Mouse (Mus musculus): ENCODE measurements around the gene Rgs19. TPM values are rescaled to one million over a fixed set of nuclear protein-coding genes. Genes with fewer than 3 reads are reported as not detected.

Gene Rgs19
- polyA plus RNA-seq, 1 experiment from 2014 or later: 20.0 TPM

DNA sequence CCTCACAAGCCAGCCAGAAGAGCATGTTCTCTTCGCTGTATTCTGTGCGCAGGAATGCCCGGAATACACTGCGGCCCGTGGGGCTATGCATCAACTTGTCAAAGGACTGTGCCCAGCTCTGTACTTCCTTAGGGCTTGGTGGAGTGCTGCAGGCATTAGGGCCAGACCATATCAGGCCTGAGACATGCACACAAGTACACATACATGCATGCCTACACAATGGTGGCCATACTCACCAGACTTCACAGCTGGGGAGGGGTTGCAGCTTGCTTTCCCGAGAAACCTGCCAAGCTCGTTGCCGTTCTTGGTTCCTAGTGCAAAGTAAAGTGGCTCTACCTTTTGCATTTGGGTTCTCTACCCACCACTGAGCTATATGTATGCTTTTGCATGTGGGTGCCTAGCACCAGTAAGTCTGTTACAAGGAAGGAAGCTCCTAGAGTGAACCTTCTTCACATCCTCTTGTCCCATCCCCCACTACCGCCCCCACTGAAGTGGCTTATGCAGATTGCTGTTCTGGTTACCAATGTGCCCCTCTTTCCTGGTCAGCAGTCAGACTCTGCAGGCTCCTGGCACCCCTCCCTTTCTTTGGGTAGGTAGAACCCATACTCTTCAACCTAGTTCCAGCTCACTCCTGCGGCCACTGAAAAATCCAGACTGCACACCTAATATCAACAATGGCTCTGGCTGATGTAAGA, 4.2 kb downstream of the Rgs19 start:
- peaks cover 2% of the 10 kb centered on the region; the same call in 1 of the 2 replicates for H3K4me1 ChIP-seq (replicated peaks; ENCODE audit: control insufficient read depth, insufficient read depth)
- TF ChIP-seq CTCF (IDR thresholded peaks at IDR 0.05; ENCODE audit: low read depth) (no peak), EP300 (optimal IDR thresholded peaks at IDR 0.05) (no peak)
- 0 out of 2 replicates have a peak, but pooled peaks cover 3% of the 10 kb centered on the region for H3K36me3 ChIP-seq (ENCODE audit: control insufficient read depth, insufficient read depth, low read length)
- whole genome bisulfite sequencing: 78% methylated on average over 10 of the region's 10 CpGs
- H3K9ac ChIP-seq (ENCODE audit: low read length): no peak overlapping the region
- H3K27ac ChIP-seq (replicated peaks): no peak overlapping the region
- H3K4me2 ChIP-seq (replicated peaks; ENCODE audit: low read depth): no peak overlapping the region
- DNase-seq (ENCODE audit: low spot score) (peak; percentile 9), ATAC-seq (ENCODE audit: low FRiP score, low TSS enrichment) (no peak)
- H3K9me3 ChIP-seq (ENCODE audit: control insufficient read depth, low read length): no peaks in the 10 kb centered on the region
- no peaks in the 10 kb centered on the region for H3K27me3 ChIP-seq (ENCODE audit: control insufficient read depth, insufficient read depth, low read length)
- no peak overlapping the region for H3K4me3 ChIP-seq (ENCODE audit: low read depth, low read length)

DNA sequence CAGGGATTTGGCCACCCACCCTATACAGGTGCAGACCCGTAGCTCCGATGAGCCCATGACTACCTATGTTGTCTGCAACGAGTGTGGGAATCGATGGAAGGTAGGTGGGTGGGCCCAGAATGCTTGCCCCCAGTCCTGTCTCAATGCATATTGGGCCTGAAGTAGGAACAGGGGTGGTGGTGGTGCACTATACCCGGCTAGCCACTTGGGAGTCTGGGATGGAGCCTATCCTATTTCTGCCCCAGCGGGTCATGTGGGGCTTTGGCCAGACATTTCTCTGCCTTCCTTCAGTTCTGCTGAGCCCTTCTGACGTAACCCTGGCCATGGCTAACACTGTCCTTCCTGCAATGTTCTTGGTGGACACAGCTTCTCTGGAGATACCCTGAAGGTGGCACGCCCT, 6.2 kb downstream of the Rgs19 start:
- Histone ChIP-seq H3K4me3 (ENCODE audit: low read depth, low read length) (no peak overlapping the region), H3K27me3 (ENCODE audit: control insufficient read depth, insufficient read depth, low read length) (no peaks in the 10 kb centered on the region), H3K27ac (replicated peaks) (no peak overlapping the region), H3K9me3 (ENCODE audit: control insufficient read depth, low read length) (no peaks in the 10 kb centered on the region), H3K4me1 (replicated peaks; ENCODE audit: control insufficient read depth, insufficient read depth) (no peaks in the 10 kb centered on the region; the same call in 1 of the 2 replicates), H3K9ac (ENCODE audit: low read length) (no peak overlapping the region), H3K4me2 (replicated peaks; ENCODE audit: low read depth) (no peak overlapping the region), H3K36me3 (ENCODE audit: control insufficient read depth, insufficient read depth, low read length) (0 out of 2 replicates have a peak, but pooled peaks cover 3% of the 10 kb centered on the region)
- TF ChIP-seq EP300 (optimal IDR thresholded peaks at IDR 0.05) (no peak), CTCF (IDR thresholded peaks at IDR 0.05; ENCODE audit: low read depth) (no peak)
- DNase-seq (ENCODE audit: low spot score) (peak; percentile 9), ATAC-seq (ENCODE audit: low FRiP score, low TSS enrichment) (no peak)
- WGBS: 93% methylated on average over 8 of the region's 8 CpGs

- ATAC-seq (ENCODE audit: low FRiP score, low TSS enrichment) (no peak), DNase-seq (ENCODE audit: low spot score) (peak; percentile 9)
- Histone ChIP-seq H3K36me3 (ENCODE audit: control insufficient read depth, insufficient read depth, low read length) (0 out of 2 replicates have a peak, but pooled peaks cover 3% of the 10 kb centered on the region), H3K9ac (ENCODE audit: low read length) (no peak overlapping the region), H3K4me1 (replicated peaks; ENCODE audit: control insufficient read depth, insufficient read depth) (no peaks in the 10 kb centered on the region), H3K27me3 (ENCODE audit: control insufficient read depth, insufficient read depth, low read length) (no peaks in the 10 kb centered on the region), H3K4me3 (ENCODE audit: low read depth, low read length) (no peak overlapping the region), H3K4me2 (replicated peaks; ENCODE audit: low read depth) (no peak overlapping the region), H3K27ac (replicated peaks) (no peak overlapping the region), H3K9me3 (ENCODE audit: control insufficient read depth, low read length) (no peaks in the 10 kb centered on the region)
- WGBS: 92% methylated on average over 4 of the region's 4 CpGs
- TF ChIP-seq EP300 (optimal IDR thresholded peaks at IDR 0.05): no peak
- TF ChIP-seq CTCF (IDR thresholded peaks at IDR 0.05; ENCODE audit: low read depth): no peak
Observed at GRCm38 (mm10) chr2:181685686-181686085, 8.1 kb downstream of the Rgs19 start.

GRCm38 (mm10) chr2:181684713-181685112, 9.1 kb downstream of the Rgs19 start:
- no peak overlapping the region for H3K4me3 ChIP-seq (ENCODE audit: low read depth, low read length)
- H3K4me1 ChIP-seq (replicated peaks; ENCODE audit: control insufficient read depth, insufficient read depth): no peaks in the 10 kb centered on the region
- no peak overlapping the region for H3K4me2 ChIP-seq (replicated peaks; ENCODE audit: low read depth)
- H3K9ac ChIP-seq (ENCODE audit: low read length): no peak overlapping the region
- no peak overlapping the region for H3K27ac ChIP-seq (replicated peaks)
- no peak for TF ChIP-seq EP300 (optimal IDR thresholded peaks at IDR 0.05)
- TF ChIP-seq CTCF (IDR thresholded peaks at IDR 0.05; ENCODE audit: low read depth): no peak
- 0 out of 2 replicates have a peak, but pooled peaks cover 3% of the 10 kb centered on the region for H3K36me3 ChIP-seq (ENCODE audit: control insufficient read depth, insufficient read depth, low read length)
- DNase-seq (ENCODE audit: low spot score) (peak; percentile 9), ATAC-seq (ENCODE audit: low FRiP score, low TSS enrichment) (no peak)
- H3K9me3 ChIP-seq (ENCODE audit: control insufficient read depth, low read length): no peaks in the 10 kb centered on the region
- no peaks in the 10 kb centered on the region for H3K27me3 ChIP-seq (ENCODE audit: control insufficient read depth, insufficient read depth, low read length)
- WGBS: 59% methylated on average over 1 of the region's 1 CpGs

DNA sequence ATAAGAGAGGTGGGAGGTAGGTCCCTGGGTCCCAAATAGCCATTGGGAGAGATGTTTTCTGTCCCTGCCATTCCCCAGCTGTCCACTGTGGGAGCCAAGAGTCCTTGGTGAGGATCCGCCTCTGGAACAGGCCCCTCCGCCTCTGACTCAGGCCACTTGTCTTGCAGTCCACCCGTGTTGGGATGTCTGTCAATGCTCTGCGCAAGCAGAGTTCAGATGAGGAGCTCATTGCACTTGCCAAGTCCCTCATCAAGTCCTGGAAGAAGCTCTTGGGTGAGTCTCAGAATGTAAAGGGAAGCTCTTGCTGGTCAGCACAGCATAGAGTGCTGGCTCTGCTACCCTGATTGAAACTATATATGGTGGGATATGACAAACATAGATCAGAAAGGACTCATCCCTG, 10.4 kb downstream of the Rgs19 start:
- 60% methylated on average over 4 of the region's 4 CpGs for WGBS
- TF ChIP-seq CTCF (IDR thresholded peaks at IDR 0.05; ENCODE audit: low read depth) (no peak), EP300 (optimal IDR thresholded peaks at IDR 0.05) (no peak)

DNA sequence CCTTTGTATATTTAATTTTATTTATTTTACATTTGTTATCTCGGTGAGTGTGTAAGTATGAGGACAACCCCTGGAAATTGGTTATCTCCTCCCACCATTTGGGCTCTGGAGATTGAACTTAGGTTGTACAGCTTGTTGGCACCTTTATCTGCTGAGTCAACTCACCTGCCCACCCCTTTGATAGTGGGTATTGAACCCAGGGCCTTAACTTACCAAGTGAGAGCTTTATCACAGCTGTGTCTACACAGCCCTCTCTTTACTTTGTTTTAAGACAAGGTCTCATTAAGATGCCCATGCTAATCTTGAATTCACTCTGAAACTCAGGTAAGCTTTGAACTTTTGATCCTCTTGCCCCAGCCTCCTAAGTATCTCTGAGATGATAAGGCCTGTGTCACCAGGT, 11.8 kb downstream of the Rgs19 start:
- Histone ChIP-seq H3K9ac (ENCODE audit: low read length) (no peak overlapping the region), H3K4me1 (replicated peaks; ENCODE audit: control insufficient read depth, insufficient read depth) (no peaks in the 10 kb centered on the region; the same call in 1 of the 2 replicates), H3K4me3 (ENCODE audit: low read depth, low read length) (no peak overlapping the region), H3K27ac (replicated peaks) (no peak overlapping the region), H3K27me3 (ENCODE audit: control insufficient read depth, insufficient read depth, low read length) (no peaks in the 10 kb centered on the region), H3K36me3 (ENCODE audit: control insufficient read depth, insufficient read depth, low read length) (no peaks in the 10 kb centered on the region), H3K4me2 (replicated peaks; ENCODE audit: low read depth) (no peak overlapping the region), H3K9me3 (ENCODE audit: control insufficient read depth, low read length) (no peaks in the 10 kb centered on the region)
- DNase-seq (ENCODE audit: low spot score) (no peak), ATAC-seq (ENCODE audit: low FRiP score, low TSS enrichment) (no peak)
- TF ChIP-seq CTCF (IDR thresholded peaks at IDR 0.05; ENCODE audit: low read depth) (no peak), EP300 (optimal IDR thresholded peaks at IDR 0.05) (no peak)
- WGBS: 69% methylated on average over 1 of the region's 1 CpGs

More for the DNA sequence above, 10.4 kb downstream of the Rgs19 start:
- H3K4me3 ChIP-seq (ENCODE audit: low read depth, low read length): no peak overlapping the region
- no peaks in the 10 kb centered on the region; the same call in 1 of the 2 replicates for H3K4me1 ChIP-seq (replicated peaks; ENCODE audit: control insufficient read depth, insufficient read depth)
- ATAC-seq (ENCODE audit: low FRiP score, low TSS enrichment) (no peak), DNase-seq (ENCODE audit: low spot score) (no peak)
- no peak overlapping the region for H3K9ac ChIP-seq (ENCODE audit: low read length)
- H3K27me3 ChIP-seq (ENCODE audit: control insufficient read depth, insufficient read depth, low read length): no peaks in the 10 kb centered on the region
- no peak overlapping the region for H3K27ac ChIP-seq (replicated peaks)
- no peaks in the 10 kb centered on the region for H3K36me3 ChIP-seq (ENCODE audit: control insufficient read depth, insufficient read depth, low read length)
- no peaks in the 10 kb centered on the region for H3K9me3 ChIP-seq (ENCODE audit: control insufficient read depth, low read length)
- no peak overlapping the region for H3K4me2 ChIP-seq (replicated peaks; ENCODE audit: low read depth)
